Mouse (Mus musculus) kidney, adult 2 months (tissue): ENCODE measurements around the gene Cd93.

Source experiments
- CTCF ChIP-seq: fragments of 200-500 bp; conservative IDR thresholded peaks from 2 replicates; pipeline ENCODE4 v1.5.1; 2011; ENCODE audit warnings: low read depth, mild to moderate bottlenecking, control low read depth, low read length, moderate library complexity, mixed read lengths; ENCODE audit not compliant: insufficient read depth, insufficient read length
- POLR2A ChIP-seq: fragments of 200-500 bp; IDR thresholded peaks from one replicate; pipeline ENCODE4 v1.6.1; 2011; ENCODE audit warnings: low read depth, low read length, control low read depth

- no peak for TF ChIP-seq POLR2A
- TF ChIP-seq CTCF = no peak
These were observed 14.8 kb downstream of the Cd93 start for GRCm38 (mm10) chr2:148428523-148428922.
